Mouse (Mus musculus) c-Kit-positive CD71-negative TER-119-negative erythroid progenitor cells, embryonic 14.5 days (primary cell): Measurements from ENCODE around the gene Fastkd5.
A peak's percentile ranks its signal among the peaks of the same experiment; 100 is the strongest.
"Not testable (repeated sequence)": the region's sequence is repeated elsewhere in the genome, so short reads cannot be mapped to it uniquely, and the experiment has no call there.

ENCODE experiments used
- DNase-seq: peaks from one replicate; pipeline ENCODE4 v3.0.0-alpha.2; 2013; ENCODE audit warnings: low read depth

The Fastkd5 gene

DNA sequence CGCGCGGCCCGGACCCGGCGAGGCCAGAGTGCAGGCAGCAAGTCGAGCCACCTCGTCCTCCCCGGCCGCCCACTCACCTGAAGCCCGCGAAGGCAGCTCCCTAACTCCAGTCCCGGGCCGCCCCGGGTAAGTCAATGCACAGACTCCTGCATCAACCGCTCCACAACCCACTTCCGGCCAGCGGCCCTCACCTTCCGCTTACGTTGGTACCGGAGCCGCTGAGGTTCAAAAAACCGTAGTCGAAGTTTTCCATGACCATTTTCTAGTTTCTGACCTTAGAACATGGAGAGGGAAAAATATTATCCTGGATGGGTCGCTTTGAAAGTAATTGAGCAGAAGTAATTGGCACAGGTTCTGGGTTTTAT lies at the start of gene Fastkd5, which contains the start of gene Ubox5:
Gene Fastkd5 (minus strand): TSS at position 189 of the 365 bp plus-strand sequence.
Gene Ubox5 (minus strand): TSS at position 200 of the 365 bp plus-strand sequence.
- DNase-seq: peak; percentile 86

DNA sequence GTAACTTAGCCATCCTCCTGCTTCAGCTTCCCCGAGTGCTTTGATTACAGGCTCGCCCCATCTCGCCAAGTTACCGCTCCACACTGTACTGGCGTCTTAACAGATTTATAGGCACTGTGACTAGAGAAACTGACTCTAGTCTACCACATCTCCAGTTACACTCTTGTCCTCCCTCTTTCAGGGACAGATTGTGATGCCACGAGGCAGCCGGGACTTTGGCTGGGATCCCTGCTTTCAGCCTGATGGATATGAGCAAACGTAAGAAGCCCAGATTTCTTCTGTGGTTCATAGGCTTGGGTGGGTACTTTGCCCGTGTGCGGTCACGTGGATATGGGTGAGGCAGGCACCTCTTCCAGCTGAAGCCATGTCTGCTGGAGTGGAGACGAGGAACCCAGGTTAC lies 49.3 kb upstream of the Fastkd5 start:
- DNase-seq: no peak

DNA sequence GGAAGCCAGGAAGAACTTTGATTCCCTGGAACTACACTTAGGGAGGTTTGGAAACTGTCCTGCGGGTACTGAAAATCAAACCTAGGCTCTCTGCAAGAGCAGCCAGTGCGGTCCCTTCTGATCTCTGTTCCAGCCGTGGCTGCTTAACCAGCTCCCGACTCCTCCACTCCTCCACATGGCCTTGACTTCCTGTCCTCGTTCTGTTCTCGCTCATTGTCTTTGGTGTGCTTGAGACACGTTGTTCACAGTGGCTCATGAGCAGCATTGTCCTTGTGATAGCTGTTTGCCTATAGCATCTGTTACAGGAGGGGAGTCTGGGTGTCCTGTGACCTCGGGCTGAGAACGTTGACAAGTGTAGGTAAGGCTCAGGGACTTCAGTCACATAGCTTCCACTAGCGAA lies 47.4 kb upstream of the Fastkd5 start:
- no peak for DNase-seq

DNA sequence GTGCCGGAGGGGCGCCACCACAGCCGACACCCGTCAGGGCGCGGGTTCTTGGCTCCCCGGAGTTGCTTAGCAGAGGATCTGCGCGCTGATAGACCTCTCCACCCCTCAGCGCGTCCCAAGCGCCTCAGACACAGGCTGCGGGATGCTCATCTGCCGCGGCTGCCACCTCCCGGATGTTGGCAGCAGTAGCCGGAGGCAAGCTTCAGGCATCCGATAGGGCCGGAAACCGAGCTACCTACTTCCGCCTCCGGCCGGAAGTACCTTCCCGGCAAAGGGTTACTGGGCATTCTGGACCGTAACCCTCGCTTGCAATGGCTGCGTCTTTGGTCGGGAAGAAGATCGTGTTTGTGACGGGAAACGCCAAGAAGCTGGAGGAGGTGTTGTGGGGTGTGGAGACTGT lies 37.7 kb upstream of the Fastkd5 start, which contains the start of gene Itpa:
Gene Itpa (plus strand): TSS at position 52 of the 400 bp plus-strand sequence.
- DNase-seq: peak; percentile 68

DNA sequence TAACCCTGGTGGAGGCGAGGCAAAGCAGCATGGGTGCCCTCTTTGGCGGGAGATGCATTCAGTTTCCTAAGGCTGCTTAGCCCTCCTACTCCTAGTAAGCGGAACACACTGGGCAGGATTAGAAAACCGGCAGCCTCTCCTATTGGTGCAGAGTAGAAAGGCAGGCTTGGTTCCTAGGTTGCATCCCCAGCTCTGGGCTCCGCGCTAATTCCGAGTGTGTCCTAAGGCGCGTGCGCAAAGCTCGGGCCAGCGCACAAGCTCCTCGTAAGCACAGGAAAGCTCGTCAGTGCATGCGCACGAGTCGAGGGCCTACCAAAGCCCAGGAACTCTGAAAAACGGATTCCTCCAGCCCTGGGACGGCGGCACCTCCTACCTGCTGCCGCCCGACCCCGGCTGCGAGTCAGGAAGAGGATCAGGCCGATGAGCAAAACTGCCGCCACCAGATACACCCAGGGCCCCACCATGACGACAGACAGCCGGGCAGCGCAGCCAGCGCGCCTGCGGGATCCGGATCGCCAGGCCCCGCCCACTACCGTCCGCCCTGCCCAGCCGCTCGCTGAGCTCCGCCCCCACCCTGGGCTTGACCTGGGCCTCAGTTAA lies 34.4 kb upstream of the Fastkd5 start, which contains the start of gene Ddrgk1:
Gene Ddrgk1 (minus strand): TSS at position 558 of the 600 bp plus-strand sequence.
- DNase-seq: peak; percentile 87

DNA sequence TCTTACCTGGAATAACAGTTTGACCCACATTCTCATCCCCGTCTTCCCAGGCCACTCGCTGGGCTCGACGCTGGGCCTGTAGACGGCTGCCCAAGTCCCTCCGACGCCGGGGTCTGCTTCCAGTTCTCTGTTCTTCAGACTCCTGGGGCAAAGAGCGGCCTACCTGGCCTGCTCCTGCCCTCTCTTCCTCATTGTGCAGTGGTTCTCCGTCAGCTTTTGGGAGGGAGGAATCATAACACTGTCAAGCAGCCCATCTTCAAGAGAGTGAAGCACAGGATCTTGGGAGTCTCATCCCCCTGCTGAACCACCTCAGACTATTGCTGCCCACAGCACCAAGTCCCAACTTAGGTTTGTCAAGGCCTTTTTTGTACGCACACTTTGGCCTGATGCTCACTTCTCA lies 33.5 kb upstream of the Fastkd5 start:
- DNase-seq: no peak

DNA sequence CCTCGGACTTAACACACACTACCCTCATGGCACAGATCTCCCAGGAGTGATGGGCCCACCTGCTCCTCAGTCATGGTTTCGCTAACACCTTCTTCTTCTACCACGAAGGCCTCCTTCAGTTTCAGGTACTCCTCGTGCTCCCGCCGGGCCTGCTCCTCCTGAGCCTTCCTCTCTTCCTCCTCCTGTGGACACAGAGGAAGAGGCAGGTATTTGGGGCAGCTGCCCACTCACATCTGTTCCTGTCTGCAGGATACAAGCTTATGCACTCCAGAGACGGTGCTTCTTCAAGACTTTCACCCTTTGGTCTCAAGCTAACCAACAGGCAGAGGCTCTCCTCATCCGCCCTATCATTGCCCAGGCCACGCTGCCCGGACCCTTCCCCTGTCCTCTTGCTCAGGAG lies 28.7 kb upstream of the Fastkd5 start:
- no peak for DNase-seq

DNA sequence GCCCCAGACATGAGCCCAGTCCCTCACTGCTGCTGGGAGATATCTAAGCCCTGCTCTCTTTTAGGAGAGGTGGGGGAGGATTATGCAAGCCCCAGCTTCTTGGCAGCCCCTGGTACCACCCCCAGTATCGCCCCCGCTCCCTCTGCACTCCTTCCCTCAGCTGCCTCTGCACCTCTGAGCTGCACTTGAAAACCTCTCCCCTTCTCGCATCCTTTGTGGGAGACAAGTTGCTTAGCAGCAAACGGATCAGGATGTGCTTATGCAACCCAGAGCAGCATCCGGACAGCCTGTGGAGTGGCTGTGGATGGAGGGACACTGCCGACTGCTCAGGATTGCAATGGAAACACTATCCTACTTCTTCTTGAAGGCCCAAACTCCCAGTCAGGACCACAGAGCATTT lies 27.7 kb upstream of the Fastkd5 start:
- no peak for DNase-seq

DNA sequence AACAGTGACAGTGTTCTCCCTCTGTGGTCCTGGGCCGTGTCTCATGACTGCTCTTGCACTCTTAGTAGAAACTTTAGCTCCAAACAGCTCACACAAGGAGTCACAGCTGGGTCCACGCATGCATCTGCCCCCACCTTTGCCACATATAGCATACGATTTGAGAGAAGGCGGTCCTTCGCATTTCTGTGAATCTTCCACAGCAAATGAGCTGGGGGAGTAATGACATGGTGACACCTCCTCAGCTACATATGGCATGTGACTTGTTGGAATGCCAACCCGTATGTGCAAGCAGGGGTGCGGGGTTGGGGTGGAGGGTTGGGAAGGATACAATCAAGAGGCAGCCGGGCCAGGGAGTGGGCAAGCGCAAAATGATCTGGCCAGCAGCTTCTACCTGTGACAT lies 26.7 kb upstream of the Fastkd5 start:
- no peak for DNase-seq

DNA sequence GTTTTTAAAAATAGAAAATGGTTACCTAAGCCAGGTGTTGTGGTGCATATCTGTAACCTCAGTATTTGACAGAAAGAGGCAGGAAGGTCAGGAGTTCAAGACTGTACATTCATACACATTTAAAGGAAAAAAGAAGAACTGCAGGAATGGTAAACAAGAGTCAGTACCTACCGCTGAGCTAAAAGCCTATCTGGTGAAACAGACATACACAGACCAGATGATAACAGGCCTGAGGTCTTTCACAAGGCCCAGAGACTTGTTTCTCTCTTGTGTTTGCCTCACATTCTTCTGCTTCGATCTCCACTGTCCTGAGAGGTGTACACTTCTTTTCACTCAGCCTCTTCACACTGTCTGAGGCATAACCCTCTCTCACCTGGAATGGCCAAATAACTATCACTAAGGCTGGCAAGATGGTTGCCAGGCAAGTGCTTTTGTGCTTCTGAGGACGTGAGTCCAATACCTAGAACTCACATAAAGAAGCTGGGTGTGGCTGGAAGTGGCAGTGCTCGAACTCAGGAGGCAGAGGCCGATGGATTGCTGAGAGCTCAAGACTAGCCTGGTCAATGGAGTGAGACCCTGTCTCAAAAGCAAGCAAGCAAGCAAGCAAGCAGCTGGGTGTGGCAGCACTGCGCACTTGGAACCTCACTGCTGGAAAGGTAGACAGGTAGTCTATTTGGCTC lies 26.0 kb upstream of the Fastkd5 start:
- DNase-seq: no peak

DNA sequence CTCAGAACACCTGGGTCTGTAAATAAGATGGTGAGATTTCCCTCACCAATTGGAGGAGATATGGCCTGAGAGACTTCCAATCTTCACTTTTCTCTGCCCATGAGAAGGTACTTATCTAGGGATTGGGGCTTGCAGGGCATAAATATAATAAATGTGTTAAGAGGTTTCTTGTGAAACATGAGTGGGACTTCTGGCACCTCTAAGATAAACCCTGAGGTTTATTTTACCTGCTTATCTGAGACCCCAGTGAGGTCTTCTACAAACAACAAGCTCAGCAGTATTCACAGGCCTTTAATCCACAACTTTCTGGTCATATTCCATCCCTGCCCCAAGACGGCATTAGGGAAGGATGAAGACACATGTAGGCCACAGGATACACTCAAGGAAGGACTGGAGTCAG lies 23.9 kb upstream of the Fastkd5 start:
- DNase-seq: no peak

DNA sequence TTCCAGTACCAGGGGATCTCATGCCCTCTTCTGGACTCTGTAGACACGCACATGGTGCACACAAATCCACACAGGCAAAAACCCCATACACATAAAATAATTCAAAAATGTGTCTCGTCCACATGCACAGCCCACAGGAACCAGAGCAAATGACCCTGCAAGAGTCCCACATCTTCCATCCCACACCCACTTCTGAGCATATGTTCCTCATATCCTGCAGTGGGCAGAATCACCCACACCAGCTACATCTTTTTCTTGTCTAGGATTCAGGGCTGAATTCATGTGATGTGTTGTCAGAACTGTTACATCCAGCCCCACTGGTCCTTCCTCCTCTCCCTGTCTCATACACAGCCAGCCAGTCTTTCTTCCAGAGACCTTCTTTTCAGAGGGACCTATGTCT lies 23.5 kb upstream of the Fastkd5 start:
- DNase-seq: no peak

DNA sequence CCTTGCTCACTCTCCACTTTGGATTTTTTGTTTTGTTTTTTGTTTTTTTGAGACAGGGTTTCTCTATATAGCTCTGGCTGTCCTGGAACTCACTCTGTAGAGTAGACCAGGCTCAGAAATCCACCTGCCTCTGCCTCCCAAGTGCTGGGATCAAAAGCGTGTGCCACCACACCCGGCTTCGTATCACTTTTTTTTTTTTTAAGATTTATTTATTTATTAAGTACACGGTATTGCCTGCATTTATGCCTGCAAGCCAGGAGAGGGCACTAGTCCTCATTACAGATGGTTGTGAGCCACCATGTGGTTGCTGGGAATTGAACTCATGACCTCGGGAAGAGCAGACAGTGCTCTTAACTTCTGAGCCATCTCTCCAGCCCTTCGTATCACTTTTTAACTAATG lies 19.2 kb upstream of the Fastkd5 start:
- not testable (repeated sequence) for DNase-seq

DNA sequence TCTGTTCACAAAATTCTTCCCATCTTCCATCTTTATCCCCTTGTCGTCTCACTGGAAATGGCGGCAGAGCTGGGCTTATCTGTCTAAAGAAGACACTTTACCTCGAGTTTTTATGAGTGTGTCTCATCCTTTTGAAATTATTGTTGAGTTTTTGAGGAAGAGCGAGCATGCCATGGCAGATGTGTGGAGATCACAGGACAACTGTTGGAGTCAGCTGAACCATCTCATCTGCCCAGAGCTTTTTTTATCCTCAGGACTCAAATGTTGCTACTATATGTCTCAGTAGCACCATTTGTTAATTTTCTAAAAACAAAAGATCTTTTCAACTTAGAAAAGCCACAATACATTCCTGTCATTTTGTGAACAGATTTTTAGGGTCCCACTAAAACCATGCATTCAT lies 15.4 kb upstream of the Fastkd5 start:
- no peak for DNase-seq

DNA sequence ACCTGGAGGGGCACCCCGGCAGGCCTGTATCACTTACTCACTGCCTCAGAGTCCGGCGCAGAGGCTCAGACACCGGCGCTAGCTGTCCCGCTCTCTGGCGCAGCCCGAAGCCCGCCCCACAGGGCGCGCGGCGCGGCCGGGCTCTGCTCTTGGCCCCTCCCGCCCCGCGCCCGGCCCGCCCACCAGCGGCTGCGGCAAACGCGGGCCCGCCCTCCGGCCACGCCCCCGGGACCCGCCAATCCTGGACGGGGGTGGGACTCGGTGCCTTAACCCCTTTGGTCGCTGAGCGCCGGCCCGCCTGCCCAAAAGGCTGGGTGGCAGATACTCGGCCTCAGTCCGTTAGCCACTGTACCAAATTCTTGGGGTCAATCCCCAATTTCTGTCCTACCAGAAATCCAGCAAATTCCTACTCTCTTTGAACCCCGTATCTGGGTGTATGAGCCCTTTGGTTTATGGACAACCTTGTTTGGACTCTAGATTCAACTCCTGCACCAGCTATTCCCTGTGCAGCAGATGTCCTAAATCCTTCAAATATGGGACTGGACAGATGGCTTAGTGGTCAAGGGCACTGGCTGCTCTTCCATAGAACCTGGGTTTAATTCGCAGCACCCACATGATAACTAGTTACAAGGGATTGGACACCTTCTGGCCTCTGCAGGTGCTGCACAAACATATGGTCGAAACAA lies 13.0 kb upstream of the Fastkd5 start, which contains the start of gene Lzts3:
Gene Lzts3 (minus strand): TSS at position 120 of the 686 bp plus-strand sequence.
- DNase-seq: peak; percentile 79

DNA sequence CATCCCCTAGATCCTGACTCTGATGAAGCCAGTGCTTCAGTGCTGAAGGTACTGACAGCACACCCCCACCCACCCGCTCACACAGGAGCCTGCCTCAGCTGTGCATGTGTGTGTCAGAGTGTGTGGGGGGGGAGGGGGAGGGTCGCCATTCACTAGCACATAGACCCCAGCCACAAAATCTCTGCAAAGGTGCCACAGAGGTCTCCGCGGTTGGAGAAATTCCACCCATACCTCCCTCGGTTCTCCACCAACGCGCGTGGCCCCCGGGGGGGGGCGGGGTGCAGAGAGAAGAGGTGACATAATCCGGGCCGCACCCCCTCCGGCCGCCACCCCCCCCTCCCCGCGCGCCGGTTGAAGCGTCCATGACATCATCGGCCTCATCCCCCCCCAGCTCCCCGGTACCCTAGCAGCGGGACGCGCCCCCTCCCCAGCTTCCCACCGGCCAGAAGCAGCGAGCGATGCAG lies 12.4 kb upstream of the Fastkd5 start:
- no peak for DNase-seq

DNA sequence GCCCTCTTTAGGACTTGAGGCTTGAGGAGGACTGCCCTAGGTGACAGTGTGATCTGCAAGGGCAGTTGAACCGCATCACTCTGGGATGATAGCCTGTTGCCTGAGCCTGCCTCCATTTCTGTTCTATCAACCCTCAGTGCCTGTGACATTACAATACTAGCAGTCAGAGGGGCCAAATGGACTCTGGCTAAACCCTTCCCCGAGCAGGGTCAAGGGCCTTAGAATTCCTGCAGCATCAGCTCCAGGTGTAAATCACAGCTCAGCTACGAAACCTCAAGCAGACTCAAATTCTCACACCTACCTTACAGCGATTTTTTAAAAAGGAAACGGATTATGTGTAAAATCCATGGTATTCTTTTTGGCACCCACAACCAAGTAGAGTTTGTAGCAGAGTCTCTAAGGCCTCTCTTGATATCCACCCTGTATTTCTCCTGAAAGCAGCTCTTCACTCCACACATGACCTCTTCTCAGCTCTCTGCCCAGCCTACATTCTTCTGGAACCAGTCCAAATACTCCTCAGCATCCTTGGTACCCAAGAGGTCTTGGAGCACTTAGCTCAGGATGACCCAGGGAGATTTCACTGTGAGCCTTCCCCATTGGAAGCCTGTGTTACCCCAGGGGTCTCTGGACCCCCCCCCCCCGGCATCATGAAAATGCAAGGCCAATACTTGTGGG lies 11.7 kb upstream of the Fastkd5 start:
- DNase-seq: no peak

DNA sequence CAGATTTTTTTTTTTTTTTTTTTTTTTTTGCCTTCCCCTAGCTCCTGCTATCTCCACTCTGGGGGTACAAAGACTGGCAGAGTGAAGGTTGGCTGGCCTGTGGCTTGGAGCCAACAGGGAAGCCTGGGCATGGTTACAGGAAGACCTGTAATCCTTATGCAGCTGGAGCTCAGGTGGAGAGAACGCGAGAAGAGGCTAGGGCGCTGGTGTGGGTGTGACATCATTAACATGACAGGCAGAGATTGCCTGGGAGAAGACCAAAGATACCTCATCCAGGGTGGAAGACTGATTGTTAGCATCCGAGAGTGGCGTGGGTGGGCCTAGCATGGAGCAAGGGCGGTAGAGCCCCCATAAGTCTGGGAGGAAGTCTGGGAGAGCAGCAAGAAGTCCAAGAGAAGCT lies 9.4 kb upstream of the Fastkd5 start:
- DNase-seq: no peak

DNA sequence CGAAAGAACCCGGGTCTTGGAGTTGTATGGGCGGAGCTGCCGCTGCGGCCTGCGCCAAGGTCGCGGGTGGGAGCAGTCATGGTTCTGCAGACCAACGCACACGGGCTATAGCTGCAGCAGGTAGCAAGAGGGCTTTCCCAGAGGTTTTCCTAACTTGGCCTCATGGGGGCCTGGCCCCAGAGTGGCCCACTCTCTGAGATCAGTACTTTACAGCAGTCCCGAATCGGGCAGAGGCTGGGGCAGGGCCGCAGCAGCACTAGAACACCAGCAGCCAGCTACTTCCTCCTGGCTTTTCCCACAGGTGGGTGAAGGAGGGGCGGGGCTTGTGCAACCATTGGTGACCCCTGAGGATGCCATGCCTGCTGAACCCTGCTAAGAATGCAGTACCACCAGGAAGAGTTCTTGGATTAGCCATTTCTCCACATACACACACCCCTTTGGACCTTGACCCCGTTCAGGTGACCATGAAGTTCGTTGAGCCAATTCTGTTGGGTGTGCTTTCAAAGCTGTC lies 8.3 kb upstream of the Fastkd5 start:
- DNase-seq: no peak

DNA sequence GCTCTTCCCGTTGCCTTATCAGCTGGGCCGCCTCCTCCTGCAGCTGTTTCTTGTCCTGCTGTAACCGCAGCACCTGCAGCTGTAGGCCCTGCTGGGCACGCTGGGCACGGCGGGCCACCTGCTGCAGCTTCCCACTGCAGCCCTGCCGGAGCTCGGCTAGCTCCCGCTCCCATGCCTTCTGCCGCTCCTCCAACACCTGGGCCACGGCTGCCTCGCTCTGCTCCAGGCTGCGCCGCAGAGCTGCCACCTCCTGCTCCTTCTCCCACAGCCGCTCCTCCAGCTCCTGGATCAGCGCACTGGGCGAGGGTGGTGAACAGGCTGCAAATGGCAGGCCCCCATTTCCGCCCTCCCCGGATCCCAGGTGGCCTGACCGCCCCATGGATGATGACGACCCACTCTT lies 6.0 kb upstream of the Fastkd5 start:
- DNase-seq: no peak

DNA sequence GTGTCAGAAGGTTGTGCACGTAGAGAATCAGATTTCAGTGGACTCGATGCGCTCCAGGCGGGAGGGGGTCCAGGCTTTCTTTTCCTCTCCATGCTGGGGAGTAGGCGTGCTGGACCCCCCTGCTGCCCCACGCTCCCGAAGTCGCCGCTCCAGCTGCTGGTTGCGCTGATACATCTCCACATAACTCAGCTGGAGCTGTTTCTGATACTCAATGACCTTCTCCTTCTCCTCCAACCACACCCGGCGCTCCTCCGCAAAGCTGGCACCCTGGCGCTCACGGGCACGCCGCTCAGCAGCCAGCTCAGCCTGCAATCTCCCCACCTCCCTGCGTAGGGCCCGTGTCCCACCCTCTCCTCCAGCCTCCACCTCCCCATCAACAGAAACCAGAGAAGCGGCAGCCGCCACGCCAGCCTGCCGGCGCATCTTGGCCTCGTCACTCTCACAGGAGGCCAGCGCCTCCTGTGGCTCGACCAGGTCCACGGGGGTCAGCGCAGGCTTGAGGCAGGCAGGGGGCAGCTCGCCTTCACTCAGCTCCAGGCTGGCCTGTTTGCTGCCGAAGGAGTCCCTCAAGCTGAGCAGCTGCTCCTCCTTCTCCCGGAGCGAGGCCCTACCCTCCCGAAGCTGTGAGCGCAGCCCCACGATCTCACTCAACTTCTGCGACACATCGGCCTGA lies 5.0 kb upstream of the Fastkd5 start:
- no peak for DNase-seq
